Mouse (Mus musculus) lung, embryonic 16.5 days (tissue): Measurements from ENCODE around the gene Arfgap3. TPM values are rescaled to one million over a fixed set of nuclear protein-coding genes. Genes with fewer than 3 reads are reported as not detected.

Experiments
- ATAC-seq: fragments of 200-750 bp; cut with Nextera tagmentation; 2 replicates; pipeline ENCODE4 v1.8.0; 2017; ENCODE audit warnings: low read depth, mild to moderate bottlenecking, moderate library complexity
- H3K27ac ChIP-seq: fragments of 300-500 bp; sonication (generic); 2 replicates; pipeline ENCODE4 v1.5.1; 2014; ENCODE audit warnings: mild to moderate bottlenecking, control low read depth, low read length
- H3K27me3 ChIP-seq: fragments of 300-500 bp; sonication (generic); 2 replicates; pipeline ENCODE4 v1.6.1; 2014; ENCODE audit warnings: low read depth, low read length, mixed read lengths; ENCODE audit not compliant: control insufficient read depth, insufficient read depth
- H3K36me3 ChIP-seq: fragments of 300-500 bp; sonication (generic); 2 replicates; pipeline ENCODE4 v1.6.1; 2014; ENCODE audit warnings: low read length; ENCODE audit not compliant: control insufficient read depth, insufficient read depth
- H3K4me1 ChIP-seq: fragments of 300-500 bp; sonication (generic); replicated peaks from 2 replicates; pipeline ENCODE4 v1.6.1; 2014; ENCODE audit warnings: low read length, mixed read lengths; ENCODE audit not compliant: control insufficient read depth, insufficient read depth
- H3K4me2 ChIP-seq: fragments of 300-500 bp; sonication (generic); 2 replicates; pipeline ENCODE4 v1.6.1; 2014; ENCODE audit warnings: low read depth, low read length, control low read depth
- H3K4me3 ChIP-seq: fragments of 300-500 bp; sonication (generic); 2 replicates; pipeline ENCODE4 v1.5.1; 2014; ENCODE audit warnings: mild to moderate bottlenecking, low read length, control low read depth
- H3K9ac ChIP-seq: fragments of 300-500 bp; sonication (generic); 2 replicates; pipeline ENCODE4 v1.6.1; 2014; ENCODE audit warnings: low read length, control low read depth
- H3K9me3 ChIP-seq: fragments of 300-500 bp; sonication (generic); 2 replicates; pipeline ENCODE4 v1.6.1; 2016; ENCODE audit warnings: low read length; ENCODE audit not compliant: control insufficient read depth
- WGBS: fragments of 180-500 bp; shearing (Covaris S2); extraction: QIAGEN DNeasy Blood & Tissue Kit; methylation state at CpG from one replicate; pipeline ENCODE4 v1.1.7; 2014; 5-methylcytosine and 5-hydroxymethylcytosine counted together
- polyA plus RNA-seq: library from polyadenylated mRNA; unstranded; fragments of >200 nt; fragmentation: Nextera tagmentation; extraction: Ambion mirVana; gene quantifications from 2 replicates; pipeline ENCODE4 v1.2.1, GENCODE M21; 2015

The Arfgap3 gene
- polyA plus RNA-seq, result 43.8 and 45.8 TPM in 2 replicates

GRCm38 (mm10) chr15:83349954-83350711, at the start of gene Arfgap3:
TSS of gene Arfgap3 (minus strand) at chr15:83350247.
- Histone ChIP-seq H3K4me1 (peaks cover 18% of the 10 kb centered on the region), H3K9ac (peak within 1 kb of the TSS; percentile 88), H3K4me2 (peak within 1 kb of the TSS; percentile 86), H3K4me3 (peak within 1 kb of the TSS; percentile 89), H3K27me3 (no peaks in the 10 kb centered on the region), H3K27ac (peak within 1 kb of the TSS; percentile 82), H3K36me3 (no peaks in the 10 kb centered on the region), H3K9me3 (no peaks in the 10 kb centered on the region)
- under 1% methylated on average over 51 of the region's 60 CpGs for WGBS
- ATAC-seq, result peak; percentile 95

GRCm38 (mm10) chr15:83392722-83393121, 42.7 kb upstream of the Arfgap3 start:
- Histone ChIP-seq H3K4me1 (peaks cover 4% of the 10 kb centered on the region; the same call in 1 of the 2 replicates), H3K36me3 (peaks cover 18% of the 10 kb centered on the region), H3K27me3 (no peaks in the 10 kb centered on the region), H3K9ac (no peak overlapping the region), H3K27ac (no peak overlapping the region), H3K9me3 (no peaks in the 10 kb centered on the region), H3K4me2 (no peak overlapping the region), H3K4me3 (no peak overlapping the region)
- 0 out of 2 replicates have a peak, but pooled peaks have one; percentile 2 for ATAC-seq
- 74% methylated on average over 2 of the region's 2 CpGs for WGBS

DNA sequence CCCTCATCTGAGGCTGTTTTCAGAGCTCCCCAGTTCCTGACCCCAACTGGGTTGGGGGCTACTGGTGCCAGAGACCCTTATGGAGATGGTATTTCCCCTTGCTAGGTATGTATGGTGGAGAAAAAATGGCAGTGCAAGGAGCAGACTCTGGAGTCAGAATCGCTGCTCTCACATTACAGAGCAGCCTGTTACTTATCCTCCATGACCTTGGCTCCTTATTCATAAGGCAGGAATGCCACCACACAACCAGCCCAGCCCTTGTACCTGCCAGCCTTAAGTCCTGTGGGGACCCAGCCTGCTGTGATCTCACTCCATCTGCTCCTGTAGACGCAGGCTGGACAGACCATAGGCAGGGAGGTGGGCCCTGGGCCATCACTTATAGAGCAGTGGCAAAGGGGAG, 37.9 kb upstream of the Arfgap3 start:
- Histone ChIP-seq H3K27ac (no peak overlapping the region), H3K4me2 (no peak overlapping the region), H3K4me1 (no peaks in the 10 kb centered on the region), H3K4me3 (no peak overlapping the region), H3K9me3 (no peaks in the 10 kb centered on the region), H3K36me3 (peaks cover 39% of the 10 kb centered on the region), H3K9ac (no peak overlapping the region), H3K27me3 (no peaks in the 10 kb centered on the region)
- WGBS, result 79% methylated on average over 2 of the region's 2 CpGs
- ATAC-seq, result no peak

DNA sequence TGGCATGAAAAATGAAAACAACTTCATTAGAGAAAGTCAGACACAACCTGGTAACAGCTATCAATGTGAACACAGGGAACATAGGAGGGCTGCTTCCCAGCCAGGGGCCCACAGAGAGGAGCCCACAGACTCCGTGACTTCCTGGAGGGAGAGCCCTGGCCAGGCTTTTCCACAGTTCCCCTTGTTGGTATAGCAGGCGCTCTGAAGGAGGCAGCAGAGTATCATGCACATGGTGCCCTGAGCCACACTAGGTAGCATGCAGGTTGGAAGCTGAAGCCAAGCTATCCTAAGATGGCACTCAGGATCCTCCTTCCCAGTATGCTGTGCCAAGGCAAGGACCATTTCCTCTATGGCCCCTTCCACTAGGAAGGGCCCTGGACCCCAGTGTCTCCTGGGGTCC, 33.6 kb upstream of the Arfgap3 start:
- Histone ChIP-seq H3K9ac (no peak overlapping the region), H3K4me2 (no peak overlapping the region), H3K9me3 (no peaks in the 10 kb centered on the region), H3K36me3 (peaks cover 38% of the 10 kb centered on the region), H3K27ac (no peak overlapping the region), H3K27me3 (no peaks in the 10 kb centered on the region), H3K4me3 (no peak overlapping the region), H3K4me1 (no peaks in the 10 kb centered on the region)
- 88% methylated on average over 2 of the region's 2 CpGs for WGBS
- ATAC-seq, result no peak

- H3K4me1 ChIP-seq, result no peaks in the 10 kb centered on the region
- no peak for ATAC-seq
- no peaks in the 10 kb centered on the region for H3K27me3 ChIP-seq
- H3K9me3 ChIP-seq, result no peaks in the 10 kb centered on the region
- H3K27ac ChIP-seq, result no peak overlapping the region
- no peak overlapping the region for H3K4me3 ChIP-seq
- peaks cover 35% of the 10 kb centered on the region for H3K36me3 ChIP-seq
- WGBS, result 86% methylated on average over 5 of the region's 5 CpGs
- no peak overlapping the region for H3K9ac ChIP-seq
- H3K4me2 ChIP-seq, result no peak overlapping the region
These were observed 33.1 kb upstream of the Arfgap3 start for GRCm38 (mm10) chr15:83383136-83383535.

GRCm38 (mm10) chr15:83382467-83382866, 32.4 kb upstream of the Arfgap3 start:
- no peak for ATAC-seq
- Histone ChIP-seq H3K9ac (no peak overlapping the region), H3K4me2 (no peak overlapping the region), H3K4me1 (no peaks in the 10 kb centered on the region), H3K4me3 (no peak overlapping the region), H3K36me3 (peaks cover 30% of the 10 kb centered on the region), H3K27me3 (no peaks in the 10 kb centered on the region), H3K27ac (no peak overlapping the region), H3K9me3 (no peaks in the 10 kb centered on the region)
- 91% methylated on average over 4 of the region's 4 CpGs for WGBS

GRCm38 (mm10) chr15:83377153-83377552, 27.1 kb upstream of the Arfgap3 start:
- H3K4me3 ChIP-seq, result no peak overlapping the region
- no peaks in the 10 kb centered on the region for H3K27me3 ChIP-seq
- H3K27ac ChIP-seq, result no peak overlapping the region
- H3K4me2 ChIP-seq, result no peak overlapping the region
- WGBS, result 67% methylated on average over 4 of the region's 4 CpGs
- H3K4me1 ChIP-seq, result peaks cover 5% of the 10 kb centered on the region; the same call in 1 of the 2 replicates
- H3K9ac ChIP-seq, result no peak overlapping the region
- peaks cover 10% of the 10 kb centered on the region for H3K36me3 ChIP-seq
- no peak for ATAC-seq
- H3K9me3 ChIP-seq, result no peaks in the 10 kb centered on the region

DNA sequence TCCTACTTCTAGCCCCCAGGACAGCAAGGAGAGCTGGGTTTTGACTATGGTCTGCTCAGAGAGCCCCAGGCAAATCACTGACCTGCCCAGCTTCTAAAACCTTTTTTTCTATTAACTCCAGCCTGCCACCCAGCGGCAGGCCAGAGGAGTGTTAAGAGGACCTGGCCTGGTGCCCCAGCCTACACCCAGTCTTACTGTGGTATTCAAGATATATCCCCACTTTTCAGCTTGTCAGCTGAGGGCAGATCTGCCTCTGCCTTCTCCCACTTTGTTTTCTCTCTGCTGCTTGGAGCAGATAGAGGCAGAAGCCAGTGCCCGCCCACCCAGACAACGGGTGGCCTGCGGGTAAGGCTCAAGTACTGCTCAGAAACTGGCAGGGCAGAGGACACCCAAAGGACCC, 25.1 kb upstream of the Arfgap3 start:
- Histone ChIP-seq H3K9ac (no peak overlapping the region; the same call in none of the 2 replicates), H3K27ac (no peak overlapping the region)

DNA sequence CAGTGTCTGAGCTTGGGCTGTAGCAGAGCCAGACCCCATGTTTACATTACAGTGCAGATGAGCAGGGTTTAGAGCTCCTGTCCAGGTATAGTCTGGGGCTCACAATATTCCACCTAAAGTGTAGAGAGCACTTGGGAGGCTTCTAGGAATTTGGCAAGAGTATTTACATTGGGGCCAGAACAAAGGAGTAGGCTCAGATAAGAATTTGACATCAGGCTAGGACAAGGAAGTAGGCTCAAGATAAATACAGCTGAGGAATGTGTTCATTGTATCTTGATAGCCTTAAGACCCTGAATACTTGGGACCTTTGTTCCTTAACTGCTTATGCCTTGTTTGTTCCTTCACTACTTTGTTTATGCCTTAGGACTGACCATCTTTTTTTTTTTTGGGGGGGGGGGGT, 24.0 kb upstream of the Arfgap3 start:
- H3K36me3 ChIP-seq, result peaks cover 6% of the 10 kb centered on the region
- no peaks in the 10 kb centered on the region for H3K9me3 ChIP-seq
- peak; percentile 30; the same call in 1 of the 2 replicates for ATAC-seq
- H3K4me2 ChIP-seq, result no peak overlapping the region
- no peak overlapping the region for H3K27ac ChIP-seq
- H3K4me1 ChIP-seq, result peaks cover 5% of the 10 kb centered on the region; the same call in 1 of the 2 replicates
- H3K27me3 ChIP-seq, result no peaks in the 10 kb centered on the region
- no peak overlapping the region for H3K4me3 ChIP-seq
- H3K9ac ChIP-seq, result no peak overlapping the region

More for the DNA sequence above, 25.1 kb upstream of the Arfgap3 start:
- H3K4me2 ChIP-seq, result no peak overlapping the region
- H3K9me3 ChIP-seq, result no peaks in the 10 kb centered on the region
- H3K4me3 ChIP-seq, result no peak overlapping the region
- ATAC-seq, result peak; percentile 56
- 55% methylated on average over 4 of the region's 4 CpGs for WGBS
- H3K36me3 ChIP-seq, result peaks cover 6% of the 10 kb centered on the region
- peaks cover 5% of the 10 kb centered on the region; the same call in 1 of the 2 replicates for H3K4me1 ChIP-seq
- H3K27me3 ChIP-seq, result no peaks in the 10 kb centered on the region
